Mouse (Mus musculus) forebrain, postnatal 0 days (tissue): ENCODE results near the gene Adgrg5. TPM values are rescaled to one million over a fixed set of nuclear protein-coding genes. Genes with fewer than 3 reads are reported as not detected.

Experiments
- ATAC-seq: fragments of 200-750 bp; cut with Nextera tagmentation; 2 replicates; pipeline ENCODE4 v1.8.0; 2017; ENCODE audit warnings: mild to moderate bottlenecking, moderate library complexity
- DNase-seq: peaks from one replicate; pipeline ENCODE4 v3.0.0-alpha.2; 2015
- H3K27ac ChIP-seq: fragments of 300-500 bp; sonication (generic); 2 replicates; pipeline ENCODE4 v1.5.1; 2014; ENCODE audit warnings: low read depth, mild to moderate bottlenecking, antibody characterized with exemption, low read length, moderate library complexity, mixed read lengths
- H3K27me3 ChIP-seq: fragments of 300-500 bp; sonication (generic); 2 replicates; pipeline ENCODE4 v1.6.1; 2014; ENCODE audit warnings: mild to moderate bottlenecking, low read length, mixed read lengths; ENCODE audit not compliant: insufficient read depth
- H3K36me3 ChIP-seq: fragments of 300-500 bp; sonication (generic); 2 replicates; pipeline ENCODE4 v1.6.1; 2014; ENCODE audit warnings: mild to moderate bottlenecking, moderate library complexity; ENCODE audit not compliant: insufficient read depth
- H3K4me1 ChIP-seq: fragments of 300-500 bp; sonication (generic); 2 replicates; pipeline ENCODE4 v1.6.1; 2014; ENCODE audit warnings: antibody characterized with exemption; ENCODE audit not compliant: insufficient read depth
- H3K4me2 ChIP-seq: fragments of 300-500 bp; sonication (generic); 2 replicates; pipeline ENCODE4 v1.6.1; 2014; ENCODE audit warnings: low read depth, mild to moderate bottlenecking, moderate library complexity
- H3K4me3 ChIP-seq: fragments of 300-500 bp; sonication (generic); 2 replicates; pipeline ENCODE4 v1.5.1; 2014; ENCODE audit warnings: low read depth, low read length, mixed read lengths
- H3K9ac ChIP-seq: fragments of 300-500 bp; sonication (generic); 2 replicates; pipeline ENCODE4 v1.6.1; 2014; ENCODE audit warnings: mild to moderate bottlenecking
- H3K9me3 ChIP-seq: fragments of 300-500 bp; sonication (generic); 2 replicates; pipeline ENCODE4 v1.6.1; 2016; ENCODE audit warnings: low read length
- CTCF ChIP-seq: sonication (generic); IDR thresholded peaks from 2 replicates; pipeline ENCODE4 v1.5.1; 2016; ENCODE audit warnings: antibody characterized with exemption, control low read depth, low read depth
- WGBS: fragments of 180-500 bp; shearing (Covaris S2); extraction: QIAGEN DNeasy Blood & Tissue Kit; methylation state at CpG from one replicate; pipeline ENCODE4 v1.1.7; 2014; 5-methylcytosine and 5-hydroxymethylcytosine counted together
- polyA plus RNA-seq: library from polyadenylated mRNA; unstranded; fragments of >200 nt; fragmentation: Nextera tagmentation; extraction: Ambion mirVana; gene quantifications from 2 replicates; pipeline ENCODE4 v1.2.1, GENCODE M21; 2015
- total RNA-seq: library from RNA; depleted of rRNA; stranded (reverse); fragments of >200 nt; gene quantifications from 2 replicates; pipeline ENCODE4 v1.2.3, GENCODE M21; 2014

Adgrg5 gene
- total and polyA plus RNA-seq, 2 experiments from 2014 or later: 0.10 to 0.12 TPM

DNA sequence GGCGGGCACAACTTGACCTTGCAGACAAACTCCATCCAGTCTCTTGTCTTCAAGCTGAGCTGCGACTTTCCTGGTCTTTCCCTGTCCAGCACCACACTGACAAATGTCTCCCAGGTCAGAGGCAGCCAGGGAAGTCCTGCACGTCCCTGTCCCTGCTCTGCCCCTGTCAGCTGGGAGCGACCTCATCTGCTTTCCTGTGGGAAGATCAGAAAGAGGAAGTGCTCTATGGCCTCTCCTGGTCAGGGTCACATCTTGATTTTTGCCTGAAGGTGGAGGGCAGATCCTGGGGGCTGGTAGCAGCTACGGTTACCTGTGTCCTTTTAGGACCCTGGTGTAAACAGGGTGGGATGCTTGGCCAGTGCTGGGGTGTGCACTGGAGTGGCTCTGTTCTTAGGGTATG, 10.4 kb downstream of the Adgrg5 start:
- H3K9me3 ChIP-seq: no peaks in the 10 kb centered on the region
- no peaks in the 10 kb centered on the region for H3K27me3 ChIP-seq
- no peak overlapping the region for H3K27ac ChIP-seq
- no peak for DNase-seq
- H3K36me3 ChIP-seq: no peaks in the 10 kb centered on the region
- no peak overlapping the region for H3K4me2 ChIP-seq
- H3K9ac ChIP-seq: no peak overlapping the region
- TF ChIP-seq CTCF: no peak
- 81% methylated on average over 5 of the region's 5 CpGs for WGBS
- H3K4me1 ChIP-seq: no peaks in the 10 kb centered on the region
- ATAC-seq: no peak
- no peak overlapping the region for H3K4me3 ChIP-seq

DNA sequence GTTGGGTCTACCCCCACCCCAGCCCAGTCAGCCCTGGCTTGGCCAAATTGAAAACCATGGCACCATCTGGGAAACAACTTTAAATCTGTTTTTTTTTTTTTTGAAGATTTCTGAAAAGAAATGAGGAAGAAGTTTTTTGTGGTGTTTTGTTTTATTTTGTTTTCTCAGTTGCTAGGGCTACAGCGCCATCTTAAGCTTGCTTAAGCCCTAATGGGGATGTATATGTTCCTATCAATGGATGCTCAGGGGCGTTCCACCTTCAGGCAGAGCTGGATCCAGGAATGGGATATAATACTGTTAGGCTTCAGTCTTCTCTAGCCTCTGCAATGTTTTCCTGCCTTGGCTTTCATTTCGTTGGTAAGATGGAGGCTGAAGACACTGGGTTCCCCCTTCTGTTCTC, 11.7 kb downstream of the Adgrg5 start:
- Histone ChIP-seq H3K9ac (no peak overlapping the region), H3K27ac (no peak overlapping the region), H3K4me1 (no peaks in the 10 kb centered on the region), H3K36me3 (no peaks in the 10 kb centered on the region), H3K9me3 (no peaks in the 10 kb centered on the region), H3K4me2 (no peak overlapping the region), H3K4me3 (no peak overlapping the region), H3K27me3 (no peaks in the 10 kb centered on the region)
- ATAC-seq (no peak), DNase-seq (no peak)
- TF ChIP-seq CTCF: no peak
- WGBS: 78% methylated on average over 3 of the region's 3 CpGs

DNA sequence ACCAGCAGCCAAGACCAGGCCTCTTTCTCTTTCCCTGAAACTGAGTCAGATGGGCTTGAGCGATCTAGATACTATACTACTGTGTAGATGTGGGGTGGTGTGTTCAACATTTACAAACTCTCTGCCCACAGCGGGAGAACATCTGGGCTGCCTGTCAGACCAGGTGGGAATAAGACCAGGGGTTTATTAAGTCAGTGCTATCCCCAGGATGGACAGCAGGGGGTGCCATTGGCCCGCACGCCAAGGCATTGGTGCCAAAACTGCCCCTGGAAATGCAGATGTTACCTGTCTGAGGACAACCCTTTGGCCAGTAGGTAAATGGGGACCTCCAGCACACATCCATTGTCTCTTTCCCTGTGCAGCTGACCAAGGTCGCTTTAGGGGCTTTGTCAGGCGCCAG, 19.1 kb downstream of the Adgrg5 start:
- Histone ChIP-seq H3K4me3 (no peak overlapping the region), H3K36me3 (no peaks in the 10 kb centered on the region), H3K4me2 (no peak overlapping the region), H3K9me3 (no peaks in the 10 kb centered on the region), H3K9ac (no peak overlapping the region), H3K27ac (no peak overlapping the region), H3K4me1 (no peaks in the 10 kb centered on the region), H3K27me3 (no peaks in the 10 kb centered on the region)
- ATAC-seq: no peak
- TF ChIP-seq CTCF: peak; percentile 90
- 15% methylated on average over 6 of the region's 6 CpGs for WGBS
- DNase-seq: peak; percentile 62

DNA sequence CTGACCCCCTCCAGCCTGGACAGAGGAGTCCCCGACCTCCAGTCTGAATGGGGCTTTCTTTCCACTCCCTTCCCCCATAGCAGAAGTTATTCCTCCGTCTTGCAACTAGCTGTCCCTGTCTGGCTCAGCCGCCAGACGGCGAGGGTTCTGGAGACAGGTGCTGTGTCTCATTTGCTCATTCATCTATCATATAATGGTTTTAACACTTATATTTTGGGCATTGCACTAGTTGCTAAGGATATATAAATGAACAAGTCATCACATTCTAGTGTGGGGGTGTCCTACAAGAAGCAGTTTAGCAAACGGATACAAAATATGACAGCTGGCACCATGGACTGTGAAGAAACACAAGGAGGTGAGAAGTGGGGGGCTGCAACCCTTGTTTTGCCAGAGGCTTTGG, 21.7 kb downstream of the Adgrg5 start:
- Histone ChIP-seq H3K9me3 (no peaks in the 10 kb centered on the region), H3K27ac (peak overlapping the region; percentile 73), H3K4me3 (no peak overlapping the region), H3K4me1 (no peaks in the 10 kb centered on the region), H3K36me3 (no peaks in the 10 kb centered on the region), H3K27me3 (no peaks in the 10 kb centered on the region), H3K4me2 (no peak overlapping the region), H3K9ac (no peak overlapping the region)
- DNase-seq (peak; percentile 76), ATAC-seq (peak; percentile 74)
- no peak for TF ChIP-seq CTCF
- WGBS: 37% methylated on average over 6 of the region's 6 CpGs

DNA sequence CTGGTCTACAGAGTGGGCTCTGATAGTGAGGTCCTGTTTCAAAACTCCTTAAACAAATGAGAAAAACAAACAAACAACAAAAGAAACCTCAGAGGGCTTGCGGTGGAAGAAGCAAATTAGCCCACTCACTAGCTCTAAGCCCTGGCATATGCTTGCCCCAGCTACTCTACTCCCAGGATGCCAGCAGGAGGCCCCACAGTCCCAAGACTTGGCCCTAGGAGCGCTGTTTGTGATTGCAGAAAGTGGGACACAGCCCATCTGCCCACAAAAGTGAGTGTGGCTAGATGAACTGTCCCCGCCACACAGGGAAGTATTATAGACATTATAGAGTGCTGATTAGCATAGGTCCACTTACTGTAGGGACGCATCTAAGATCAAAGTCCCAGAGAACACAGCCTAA, 24.9 kb downstream of the Adgrg5 start:
- Histone ChIP-seq H3K4me2 (no peak overlapping the region), H3K9me3 (no peaks in the 10 kb centered on the region), H3K9ac (no peak overlapping the region), H3K27ac (no peak overlapping the region), H3K36me3 (no peaks in the 10 kb centered on the region), H3K27me3 (no peaks in the 10 kb centered on the region), H3K4me3 (no peak overlapping the region), H3K4me1 (no peaks in the 10 kb centered on the region)
- WGBS: 63% methylated on average over 4 of the region's 4 CpGs
- no peak for DNase-seq
- ATAC-seq: no peak
- no peak for TF ChIP-seq CTCF

DNA sequence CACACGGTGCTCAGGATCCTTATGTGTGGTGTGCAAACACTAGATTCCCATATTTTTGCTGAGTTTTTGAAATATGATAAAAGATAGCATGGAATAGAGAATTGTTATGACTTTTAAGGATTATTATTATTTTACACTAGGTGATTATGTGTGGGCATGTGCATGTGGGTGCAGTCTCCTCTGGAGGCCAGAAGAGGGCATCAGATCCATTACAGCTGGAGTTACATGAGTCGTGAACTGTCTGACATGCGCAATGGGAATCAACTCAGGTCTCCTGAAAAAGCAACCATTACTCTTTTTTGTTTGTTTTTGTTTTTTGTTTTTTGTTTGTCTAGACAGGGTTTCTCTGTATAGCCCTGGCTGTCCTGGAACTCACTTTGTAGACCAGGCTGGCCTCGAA, 25.5 kb downstream of the Adgrg5 start:
- 87% methylated on average over 4 of the region's 4 CpGs for WGBS
- Histone ChIP-seq H3K9ac (no peak overlapping the region), H3K4me3 (no peak overlapping the region), H3K27me3 (no peaks in the 10 kb centered on the region), H3K4me2 (no peak overlapping the region), H3K4me1 (no peaks in the 10 kb centered on the region), H3K27ac (no peak overlapping the region), H3K36me3 (no peaks in the 10 kb centered on the region), H3K9me3 (no peaks in the 10 kb centered on the region)
- peak; percentile 32 for TF ChIP-seq CTCF
- DNase-seq (no peak), ATAC-seq (no peak)

DNA sequence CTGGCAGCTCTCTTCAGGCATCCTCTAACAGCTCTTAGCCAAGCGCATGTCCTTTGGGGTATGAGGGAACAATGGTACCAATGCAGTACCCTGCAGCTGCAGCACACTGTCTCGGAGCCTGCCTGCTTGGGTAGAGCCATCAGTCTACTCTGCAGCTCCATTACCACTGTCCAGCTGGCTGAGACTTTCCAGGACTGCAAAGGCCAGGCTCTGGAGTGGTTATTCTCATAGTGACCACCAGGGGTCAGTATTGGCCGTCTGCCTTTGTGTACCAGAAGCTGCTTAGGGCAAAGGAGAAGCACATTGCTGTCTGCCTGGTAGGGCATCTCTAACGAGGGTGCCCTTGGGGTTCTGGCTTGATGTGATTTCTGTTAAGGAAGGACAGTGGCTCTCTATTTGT, 26.6 kb downstream of the Adgrg5 start:
- 16% methylated on average over 4 of the region's 4 CpGs for WGBS

DNA sequence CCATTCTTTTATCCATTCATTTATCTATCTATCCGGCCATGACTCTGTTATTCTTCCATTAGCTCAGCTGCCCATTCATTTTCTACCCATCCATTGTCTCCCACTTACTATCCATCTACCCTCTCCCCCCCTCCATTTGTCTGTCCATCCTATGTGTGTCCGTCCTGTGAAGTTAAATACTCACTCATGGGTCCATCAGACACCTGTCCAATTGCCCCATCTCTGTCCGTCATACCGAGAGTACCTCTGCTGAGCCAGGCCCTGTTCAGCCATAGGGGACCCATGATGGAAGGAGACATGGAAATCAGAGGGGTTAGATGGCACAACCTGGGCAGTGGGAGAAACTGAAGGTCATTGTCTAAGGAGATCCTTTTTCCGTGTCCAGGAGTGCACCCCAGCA, 27.0 kb downstream of the Adgrg5 start:
- no peaks in the 10 kb centered on the region for H3K36me3 ChIP-seq
- no peak for ATAC-seq

More for the DNA sequence above, 26.6 kb downstream of the Adgrg5 start:
- no peak overlapping the region for H3K9ac ChIP-seq
- peak; percentile 98 for TF ChIP-seq CTCF
- H3K27me3 ChIP-seq: no peaks in the 10 kb centered on the region
- DNase-seq (peak; percentile 87), ATAC-seq (peak; percentile 71)
- no peak overlapping the region for H3K4me3 ChIP-seq
- H3K36me3 ChIP-seq: no peaks in the 10 kb centered on the region
- no peaks in the 10 kb centered on the region for H3K9me3 ChIP-seq
- H3K4me1 ChIP-seq: no peaks in the 10 kb centered on the region
- H3K4me2 ChIP-seq: no peak overlapping the region
- no peak overlapping the region for H3K27ac ChIP-seq

More for the DNA sequence above, 27.0 kb downstream of the Adgrg5 start:
- Histone ChIP-seq H3K4me3 (no peak overlapping the region), H3K27me3 (no peaks in the 10 kb centered on the region), H3K9ac (no peak overlapping the region), H3K4me2 (no peak overlapping the region), H3K27ac (no peak overlapping the region), H3K4me1 (no peaks in the 10 kb centered on the region), H3K9me3 (no peaks in the 10 kb centered on the region)
- no peak for TF ChIP-seq CTCF
- no peak for DNase-seq
- WGBS: 77% methylated on average over 5 of the region's 5 CpGs
